Mouse (Mus musculus) CH12.LX (cell line): ENCODE measurements around the gene Ski.

ENCODE experiments used
- CHD2 ChIP-seq: IDR thresholded peaks from 2 replicates; pipeline ENCODE4 v1.6.1; 2011; ENCODE audit warnings: low read length, improper control_type of control experiment
- CTCF ChIP-seq, 2 experiments: IDR thresholded peaks in 1 of 2; conservative IDR thresholded peaks in 1 of 2; 2 replicates each; pipeline ENCODE4 v1.5.1; 2011 to 2012; ENCODE audit warnings: low read depth in 2 of 2, low read length in 2 of 2, improper control_type of control experiment in 1 of 2, inconsistent platforms in 1 of 2, mild to moderate bottlenecking in 1 of 2, moderate library complexity in 1 of 2
- E2F4 ChIP-seq: IDR thresholded peaks from 2 replicates; pipeline ENCODE4 v1.6.1; 2011; ENCODE audit warnings: low read depth, low read length, improper control_type of control experiment; ENCODE audit not compliant: insufficient replicate concordance
- JUN ChIP-seq: IDR thresholded peaks from 2 replicates; pipeline ENCODE4 v1.6.1; 2011; ENCODE audit warnings: low read depth, mild to moderate bottlenecking, low read length, improper control_type of control experiment, moderate library complexity; ENCODE audit not compliant: insufficient read depth
- JUND ChIP-seq: conservative IDR thresholded peaks from 2 replicates; pipeline ENCODE4 v1.6.1; 2011; ENCODE audit warnings: low read depth, low read length, improper control_type of control experiment
- KAT2A ChIP-seq: IDR thresholded peaks from 2 replicates; pipeline ENCODE4 v1.6.1; 2012; ENCODE audit warnings: low read length, improper control_type of control experiment, inconsistent platforms; ENCODE audit not compliant: insufficient replicate concordance
- MYC ChIP-seq: IDR thresholded peaks from 2 replicates; pipeline ENCODE4 v1.6.1; 2011; ENCODE audit warnings: low read depth, mild to moderate bottlenecking, improper control_type of control experiment, low read length
- USF2 ChIP-seq: conservative IDR thresholded peaks from 2 replicates; pipeline ENCODE4 v1.6.1; 2011; ENCODE audit warnings: low read depth, low read length, improper control_type of control experiment

GRCm38 (mm10) chr4:155150276-155151113, 71.9 kb downstream of the Ski start:
- TF ChIP-seq KAT2A (no peak), JUN (no peak), CTCF (conservative IDR thresholded peaks at IDR 0.05 in 1 of 2, IDR thresholded peaks at IDR 0.05 in 1 of 2; ENCODE audit: low read depth in 2 of 2, low read length in 2 of 2) (no peak), E2F4 (no peak), USF2 (no peak), CHD2 (no peak), MYC (no peak), JUND (no peak)
